Mouse (Mus musculus) CD4-positive, CD25-positive, alpha-beta regulatory T cell, adult 4 months (primary cell): ENCODE data around the gene Clasrp. TPM values are rescaled to one million over a fixed set of nuclear protein-coding genes. Genes with fewer than 3 reads are reported as not detected.

Experiments
- ATAC-seq: one replicate; pipeline ENCODE4 v1.8.0; 2017
- polyA plus RNA-seq, 2 experiments: library from polyadenylated mRNA; unstranded; fragments of 100-300 nt; shearing (Covaris generic); gene quantifications; one replicate each; pipeline ENCODE4 v1.2.1; 2017

Gene Clasrp
- polyA plus RNA-seq, 2 experiments from 2014 or later, result 9.0 to 9.4 TPM

DNA sequence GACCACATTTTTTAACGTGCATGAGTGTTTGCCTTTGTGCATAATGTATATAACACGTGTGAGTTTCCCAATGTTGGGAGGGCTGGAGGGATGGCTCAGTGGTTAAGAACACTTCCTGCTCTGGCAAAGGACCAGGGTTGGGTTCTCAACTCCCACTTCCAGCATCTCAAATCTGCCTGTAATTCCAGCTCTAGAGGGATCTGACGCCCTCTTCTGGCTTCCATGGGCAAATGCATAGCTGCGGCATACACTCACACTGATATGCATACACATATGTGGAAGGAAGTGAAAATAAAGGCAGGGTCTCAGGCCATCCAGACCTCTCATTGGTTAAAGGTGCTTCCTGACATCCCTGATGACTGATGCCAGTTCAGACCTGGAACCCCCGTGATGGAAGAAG lies 3.0 kb upstream of the Clasrp start:
- no peak for ATAC-seq

DNA sequence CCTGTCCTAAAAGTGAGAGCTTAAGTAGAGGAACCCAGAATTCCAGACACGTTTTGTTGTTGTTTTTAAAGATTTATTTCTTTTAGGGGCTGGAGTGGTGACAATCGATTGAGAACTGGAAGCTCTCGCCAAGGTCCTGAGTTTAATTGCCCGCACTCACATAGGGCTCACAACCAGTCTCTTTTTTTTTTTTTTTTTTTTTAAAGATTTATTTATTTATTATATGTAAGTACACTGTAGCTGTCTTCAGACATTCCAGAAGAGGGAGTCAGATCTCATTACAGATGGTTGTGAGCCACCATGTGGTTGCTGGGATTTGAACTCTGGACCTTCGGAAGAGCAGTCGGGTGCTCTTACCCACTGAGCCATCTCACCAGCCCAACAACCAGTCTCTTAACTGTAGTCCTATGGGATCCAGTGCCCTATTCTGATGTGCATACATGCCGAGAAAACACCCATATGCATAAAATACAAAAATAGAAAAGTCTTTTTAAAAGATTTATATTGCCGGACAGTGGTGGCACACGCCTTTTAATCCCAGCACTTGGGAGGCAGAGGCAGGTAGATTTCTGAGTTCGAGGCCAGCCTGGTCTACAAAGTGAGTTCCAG lies 424 bp upstream of the Clasrp start:
- ATAC-seq, result peak; percentile 4

DNA sequence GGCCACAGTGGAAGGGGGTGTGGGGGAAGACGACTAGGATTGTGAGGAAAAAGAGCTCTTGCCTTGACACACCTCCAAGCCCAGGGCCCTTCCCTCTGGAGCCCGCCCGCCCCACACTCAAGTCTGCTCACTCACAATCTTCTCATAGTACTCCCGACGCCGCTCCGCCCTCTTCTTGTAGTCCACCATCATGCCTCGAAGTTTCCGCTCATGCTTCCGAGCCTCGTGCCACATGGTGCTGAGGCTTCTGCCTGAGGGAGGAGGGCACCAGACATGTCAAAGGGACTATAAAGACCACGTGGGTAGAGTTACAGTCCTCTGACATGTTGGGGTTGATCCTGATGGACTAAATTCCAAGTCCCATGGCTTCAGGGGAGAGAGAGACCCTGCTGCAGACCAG lies 1.2 kb downstream of the Clasrp start:
- ATAC-seq, result no peak

DNA sequence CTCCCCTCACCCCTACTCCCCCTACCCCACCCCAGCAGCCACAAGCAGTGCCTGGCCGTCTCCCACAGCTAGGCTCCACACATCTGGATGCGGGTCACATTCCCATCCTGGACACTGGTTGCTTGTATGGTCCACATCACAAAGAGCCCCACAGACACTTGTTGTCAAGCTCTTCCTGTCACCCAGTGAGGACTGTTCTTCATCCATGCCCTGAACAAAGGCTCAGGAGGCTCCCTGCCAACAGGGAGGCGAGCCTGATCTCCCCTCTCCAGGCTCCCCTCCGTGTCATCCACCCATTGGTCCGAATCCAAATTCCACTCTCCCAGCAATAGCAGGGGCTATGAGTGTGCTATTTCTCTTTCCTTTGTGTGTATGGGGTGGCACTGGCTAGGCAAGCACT lies 3.7 kb downstream of the Clasrp start:
- ATAC-seq, result no peak

DNA sequence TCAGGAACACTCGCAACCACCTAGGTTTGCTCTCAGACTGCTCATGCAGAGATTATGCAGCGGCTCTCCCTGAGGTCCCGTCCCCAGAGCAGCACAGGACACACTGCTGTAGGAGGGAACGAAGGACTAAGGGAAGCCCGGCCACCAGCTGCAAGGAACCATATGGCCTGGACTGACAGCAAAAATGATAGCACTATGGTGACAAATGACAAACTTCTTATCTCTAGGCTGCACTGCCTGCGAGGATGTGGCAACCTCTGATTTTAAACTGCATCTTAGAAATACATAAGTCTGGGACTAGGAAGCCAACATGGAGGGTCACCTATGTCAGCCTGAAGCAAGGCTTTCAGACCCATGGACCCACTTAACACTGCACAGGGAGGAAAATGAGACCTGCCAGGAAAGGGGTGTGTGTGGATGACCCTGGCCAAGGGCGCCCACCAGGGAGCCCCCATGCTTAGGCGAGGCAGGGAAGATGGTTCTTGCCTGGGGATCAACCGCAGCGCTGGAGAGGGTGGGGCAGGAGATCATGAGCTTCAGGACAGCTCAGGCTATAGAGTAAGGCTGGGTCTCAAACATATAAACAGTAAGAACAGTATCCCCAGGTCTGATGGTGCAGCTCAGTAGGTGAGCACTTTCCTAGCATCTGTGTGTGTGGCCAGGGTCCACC lies 11.1 kb downstream of the Clasrp start:
- ATAC-seq, result no peak

DNA sequence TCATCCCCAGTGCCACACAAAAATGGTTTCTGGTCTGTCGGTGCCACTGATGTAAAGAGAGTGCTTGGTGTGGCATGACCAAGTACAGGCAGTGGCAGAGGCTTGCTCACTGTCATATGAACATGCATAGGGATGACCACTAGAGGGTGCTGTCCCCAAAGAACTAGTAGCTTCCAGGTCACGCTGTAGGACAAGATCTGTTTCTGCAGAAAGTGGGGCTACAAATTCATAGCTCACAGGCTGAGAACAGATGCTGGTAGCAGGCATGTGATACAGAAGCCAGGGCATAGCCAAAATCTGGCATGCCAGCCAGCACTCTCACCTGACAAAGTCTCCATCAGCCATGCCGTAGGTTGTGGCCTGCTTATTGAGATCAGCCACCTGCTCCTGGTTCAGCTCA lies 14.4 kb downstream of the Clasrp start:
- ATAC-seq, result peak; percentile 84

DNA sequence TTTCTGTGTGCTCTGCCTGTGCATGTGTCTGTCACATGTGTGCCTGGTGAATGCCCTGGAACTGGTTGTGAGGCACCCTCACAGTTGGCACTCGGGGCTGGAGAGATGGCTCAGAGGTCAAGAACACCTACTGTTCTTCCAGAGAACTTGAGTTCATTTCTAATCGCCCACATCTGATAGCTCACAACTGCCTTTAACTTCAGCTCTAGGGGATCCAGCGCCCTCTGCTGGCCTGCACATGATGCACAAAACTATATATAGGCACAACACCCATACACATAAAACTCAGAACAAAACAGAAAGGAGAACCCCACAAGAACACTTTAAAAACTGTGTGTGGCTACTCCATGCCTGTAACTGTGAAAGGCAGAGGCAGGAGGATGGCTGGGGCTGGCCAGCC lies 15.1 kb downstream of the Clasrp start:
- ATAC-seq, result no peak

DNA sequence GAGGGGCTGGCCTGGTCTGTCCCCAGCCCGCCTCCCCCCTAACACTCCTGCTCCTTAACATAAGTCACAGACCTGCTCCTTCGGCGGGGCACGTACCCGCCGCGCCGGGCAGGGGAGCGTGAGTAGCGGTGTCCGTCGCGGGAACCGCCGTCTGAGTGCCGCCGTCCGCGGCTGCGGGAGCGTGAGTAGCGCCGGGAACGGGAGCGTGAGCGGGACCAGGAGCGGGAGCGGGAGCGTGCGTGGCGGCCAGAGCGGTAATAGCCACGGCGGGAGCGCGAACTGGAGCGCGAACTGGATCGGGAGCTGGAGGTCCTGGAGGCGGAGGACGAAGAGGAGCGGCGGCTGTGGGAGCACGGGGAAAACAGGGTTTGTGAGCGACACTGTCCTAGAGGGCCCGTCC lies 18.0 kb downstream of the Clasrp start:
- ATAC-seq, result no peak

DNA sequence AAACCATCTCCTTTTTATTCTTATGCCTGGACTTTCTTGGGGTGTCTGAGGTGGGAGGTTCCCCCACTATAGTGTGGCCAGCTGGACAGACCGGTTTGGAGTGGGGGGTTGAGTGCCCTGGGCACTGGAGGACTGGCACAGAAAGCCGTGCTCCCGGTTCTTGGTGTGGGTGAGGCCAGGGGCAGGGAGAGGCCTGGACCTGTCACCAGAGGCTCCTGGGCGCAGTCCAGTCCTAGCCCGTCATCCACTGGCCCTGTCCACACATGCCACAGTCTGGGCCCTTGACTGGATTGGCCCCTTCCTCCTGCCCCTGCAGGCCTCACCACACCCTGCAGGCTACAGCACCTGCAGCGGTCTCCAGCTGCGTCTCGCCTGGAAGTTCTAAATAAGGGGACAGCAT lies 23.7 kb downstream of the Clasrp start:
- ATAC-seq, result no peak

DNA sequence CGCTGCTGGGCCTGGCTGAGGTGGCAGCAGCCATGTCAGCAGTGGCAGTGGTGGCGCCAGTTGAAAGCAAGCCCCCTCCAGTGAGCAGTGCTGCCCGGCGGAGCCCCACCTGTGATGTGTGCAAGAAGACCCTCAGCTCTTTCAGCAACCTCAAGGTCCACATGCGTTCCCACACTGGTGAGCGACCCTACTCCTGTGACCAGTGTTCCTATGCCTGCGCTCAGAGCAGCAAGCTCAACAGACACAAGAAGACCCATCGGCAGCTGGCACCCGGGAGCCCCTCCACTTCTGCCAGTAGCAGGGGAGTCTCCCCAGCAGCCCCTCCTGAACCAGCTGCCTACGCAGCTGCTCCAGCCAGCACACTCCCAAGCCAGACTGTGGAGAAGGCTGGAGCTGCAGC lies 24.5 kb downstream of the Clasrp start:
- no peak for ATAC-seq

DNA sequence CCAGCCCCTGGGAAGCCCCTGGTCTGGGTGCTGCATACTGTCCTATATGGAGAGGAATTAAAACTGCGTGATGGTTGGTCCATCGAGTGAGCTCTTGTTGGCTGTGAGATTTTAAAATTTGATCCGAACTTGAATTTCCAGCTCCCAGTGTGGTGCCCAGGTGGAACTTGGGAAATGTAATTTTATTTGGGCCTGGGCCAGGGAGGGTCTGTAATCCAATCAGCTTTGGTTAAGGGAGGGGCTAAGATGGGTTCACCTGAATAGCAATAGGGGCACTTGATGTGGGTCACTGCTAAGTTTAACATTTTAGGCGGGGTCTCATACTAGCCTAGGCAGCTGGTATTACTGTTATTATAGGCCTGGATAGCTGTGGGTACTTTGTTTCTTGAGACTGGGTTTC lies 25.9 kb downstream of the Clasrp start:
- ATAC-seq, result no peak

DNA sequence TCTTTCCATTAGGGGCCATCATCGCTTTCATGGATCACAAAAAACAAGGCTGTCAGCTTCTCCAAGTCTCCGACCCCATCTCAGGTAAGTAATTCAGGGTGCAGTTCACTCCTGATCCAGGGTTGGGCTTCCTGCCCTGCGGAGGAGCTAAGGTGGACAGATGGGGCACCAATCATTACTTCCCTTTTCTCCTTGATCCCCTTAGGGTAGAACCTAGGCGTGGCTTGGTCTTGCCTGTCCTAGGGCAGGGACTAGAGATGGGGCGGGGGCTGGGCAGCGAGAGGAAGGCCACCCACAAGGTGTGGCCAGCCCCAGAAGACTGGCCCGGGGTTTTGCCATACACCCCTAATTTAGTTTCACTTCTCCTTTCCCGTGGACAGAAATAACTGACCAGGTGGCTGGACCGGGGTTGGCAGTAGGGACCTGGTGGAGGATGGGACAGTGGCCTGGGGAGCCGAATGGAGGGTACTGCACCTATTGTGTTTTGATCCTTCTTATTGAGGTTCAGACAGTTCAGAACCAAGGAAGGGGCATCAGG lies 26.3 kb downstream of the Clasrp start:
- peak; percentile 22 for ATAC-seq

DNA sequence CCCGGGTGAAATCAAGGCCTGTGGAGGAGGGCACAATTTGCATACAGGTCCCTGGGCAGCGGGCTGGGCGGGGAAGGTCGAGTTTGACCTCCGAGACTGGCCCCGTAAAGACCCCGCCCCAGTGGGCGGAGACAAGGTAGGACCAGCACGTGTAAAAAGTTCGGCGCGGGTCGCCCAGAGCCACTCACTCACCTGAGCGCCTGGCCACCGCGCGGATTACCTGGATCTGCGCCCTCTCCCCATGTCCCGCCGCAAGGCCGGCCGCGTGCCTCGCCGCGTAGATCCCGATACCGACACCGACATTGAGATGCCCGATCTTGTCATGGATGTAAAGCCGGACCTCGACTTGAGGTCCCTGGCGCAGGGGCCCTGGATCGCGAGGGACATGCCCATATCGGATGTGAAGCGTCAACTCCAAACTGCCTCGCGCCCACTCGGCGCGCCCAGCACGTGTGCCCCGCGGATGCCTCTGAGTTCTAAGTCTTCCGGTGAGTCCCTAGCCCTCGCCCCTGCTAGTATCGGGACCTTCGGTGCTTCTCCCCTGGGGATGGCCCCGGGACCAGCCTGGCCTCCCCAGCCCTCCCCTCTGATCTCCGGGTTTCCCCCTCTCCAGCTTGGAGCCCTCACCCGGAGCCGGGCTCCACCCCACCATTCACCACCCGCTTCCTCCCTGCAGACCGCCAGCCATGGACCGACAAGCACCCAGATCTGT lies 27.0 kb downstream of the Clasrp start, which contains the start of the genes Zfp296 and Gemin7:
Zfp296 (plus strand) TSS at position 147 of the 712 bp plus-strand sequence.
Gemin7 (minus strand) TSS at position 455 of the 712 bp plus-strand sequence.
- ATAC-seq, result peak; percentile 62

DNA sequence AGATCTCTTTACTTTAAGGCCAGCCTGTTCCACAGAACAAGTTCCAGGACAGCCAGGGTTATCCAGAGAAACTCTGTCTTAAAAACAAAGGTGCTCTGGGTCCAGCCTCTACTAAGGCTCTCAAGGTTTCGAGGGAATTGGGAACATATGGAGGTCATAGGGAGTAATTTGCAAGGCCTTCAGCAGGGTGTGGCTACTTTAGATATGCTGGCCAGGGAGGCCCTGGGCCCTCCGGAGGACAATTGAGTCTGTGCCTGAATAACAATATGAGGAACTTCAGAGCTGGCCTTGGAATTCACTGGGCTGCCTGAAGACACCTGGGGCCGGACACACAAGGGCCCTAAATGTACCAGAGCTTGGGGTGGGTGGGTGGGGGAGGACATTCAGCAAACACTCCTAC lies 28.7 kb downstream of the Clasrp start:
- ATAC-seq, result no peak

DNA sequence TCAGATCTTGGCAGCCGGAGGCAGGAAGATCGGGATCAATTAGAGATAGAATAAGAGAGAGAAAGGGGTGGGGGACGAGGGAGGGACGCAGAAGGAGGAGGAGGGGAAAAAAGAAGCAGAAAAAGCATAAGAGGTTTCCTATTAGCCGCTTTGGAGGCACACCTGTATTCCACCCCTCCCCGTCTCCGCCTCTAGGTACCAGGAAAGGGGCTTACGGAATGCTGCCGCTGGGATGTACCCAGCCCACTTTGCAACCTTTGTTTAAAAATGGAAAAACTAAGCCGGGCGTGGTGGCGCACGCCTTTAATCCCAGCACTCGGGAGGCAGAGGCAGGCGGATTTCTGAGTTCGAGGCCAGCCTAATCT lies 30.5 kb downstream of the Clasrp start:
- ATAC-seq, result no peak

DNA sequence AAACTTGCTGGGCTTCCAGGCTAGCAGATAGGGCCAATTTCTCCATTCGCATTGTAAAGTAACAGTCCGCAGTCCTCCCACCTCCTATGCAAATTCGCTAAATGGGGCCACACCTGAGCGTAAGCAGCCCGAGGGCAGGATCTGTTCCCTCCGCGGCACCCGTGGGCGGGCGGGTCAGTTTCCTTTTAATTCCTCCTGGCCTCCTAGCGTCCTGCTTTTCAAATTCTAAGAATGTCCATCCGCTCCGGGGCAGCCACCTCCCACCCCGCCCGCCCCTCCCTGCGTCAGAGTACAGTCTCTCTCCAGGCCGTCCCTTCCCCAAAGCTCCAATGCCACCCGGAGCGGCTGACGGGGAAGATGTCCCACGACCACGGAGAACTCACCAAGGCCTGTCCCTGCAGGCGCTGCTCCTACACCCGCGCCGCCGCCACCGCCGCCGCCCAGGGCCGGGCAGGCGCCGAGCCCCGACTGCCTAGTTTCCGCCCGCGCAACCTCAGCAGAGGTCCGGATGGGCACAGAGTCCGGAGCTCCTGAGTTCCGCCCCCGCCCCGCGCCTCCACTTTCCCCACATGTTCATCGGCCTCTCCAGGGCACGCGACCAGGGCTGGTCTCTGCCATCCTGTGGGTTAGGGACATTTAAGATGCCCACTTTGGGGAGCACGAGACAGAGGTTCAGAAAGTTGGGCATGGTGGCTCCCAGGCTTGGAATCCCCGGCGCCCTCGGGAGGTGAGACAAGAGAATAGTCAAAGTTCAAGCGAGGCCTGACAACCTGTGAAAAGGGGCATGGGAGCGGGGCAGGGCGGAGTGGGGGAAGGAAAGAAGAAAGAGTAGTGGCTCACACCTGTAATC lies 31.1 kb downstream of the Clasrp start:
- ATAC-seq, result peak; percentile 80

DNA sequence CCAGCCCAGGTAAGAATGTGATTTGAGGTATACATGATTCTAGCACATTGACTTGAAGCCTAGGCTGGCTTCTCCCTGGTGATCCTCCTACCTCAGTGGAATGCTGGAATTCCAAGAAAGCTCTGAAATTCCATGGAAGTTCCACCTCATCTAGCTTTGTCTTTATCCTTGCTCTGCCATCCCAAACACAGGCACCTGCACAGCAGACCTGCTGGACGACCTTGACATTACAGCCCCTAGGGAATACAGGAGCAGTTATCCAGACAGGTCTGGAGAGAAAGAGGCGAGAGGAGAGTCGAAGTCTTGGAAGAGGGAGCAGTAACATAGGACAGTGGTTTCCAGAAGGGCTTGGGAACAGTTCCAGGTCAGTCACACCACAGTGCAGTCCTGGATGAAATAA lies 34.6 kb downstream of the Clasrp start:
- ATAC-seq, result no peak

DNA sequence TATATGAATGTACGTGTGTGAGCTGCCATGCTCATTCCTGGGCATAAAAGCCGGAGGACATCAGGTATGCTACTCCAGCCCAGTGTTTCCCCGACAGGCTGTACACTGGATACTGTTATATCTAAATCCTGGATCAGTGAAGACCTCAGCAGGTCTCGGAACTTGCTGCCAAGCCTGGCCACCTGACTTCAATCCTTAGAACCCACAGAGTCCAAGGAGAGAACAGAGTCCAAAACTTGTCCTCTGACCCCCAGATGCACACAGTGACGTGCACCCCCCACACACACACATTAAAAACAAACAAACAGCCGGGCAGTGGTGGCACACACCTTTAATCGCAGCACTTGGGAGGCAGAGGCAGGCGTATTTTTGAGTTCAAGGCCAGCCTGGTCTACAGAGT lies 36.9 kb downstream of the Clasrp start:
- ATAC-seq, result no peak

DNA sequence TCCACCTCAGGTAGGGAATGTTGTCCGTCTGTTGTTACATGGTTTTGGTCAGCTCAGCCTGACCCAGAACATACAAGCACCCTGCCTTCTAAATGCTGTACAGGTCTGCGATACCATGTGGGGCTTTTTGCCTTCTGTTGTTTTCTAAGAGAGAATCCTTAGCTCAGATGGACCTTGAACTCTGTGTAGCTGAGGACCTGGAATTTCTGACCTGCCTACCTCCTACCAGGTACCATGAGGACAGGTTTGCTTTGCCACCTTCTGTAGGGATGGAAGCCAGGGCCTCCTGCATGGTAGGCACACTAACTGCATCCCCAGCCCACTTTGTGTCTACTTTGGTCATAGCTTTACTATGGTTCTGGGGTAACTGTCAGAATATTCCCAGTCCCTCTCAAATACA lies 38.5 kb downstream of the Clasrp start:
- ATAC-seq, result no peak

DNA sequence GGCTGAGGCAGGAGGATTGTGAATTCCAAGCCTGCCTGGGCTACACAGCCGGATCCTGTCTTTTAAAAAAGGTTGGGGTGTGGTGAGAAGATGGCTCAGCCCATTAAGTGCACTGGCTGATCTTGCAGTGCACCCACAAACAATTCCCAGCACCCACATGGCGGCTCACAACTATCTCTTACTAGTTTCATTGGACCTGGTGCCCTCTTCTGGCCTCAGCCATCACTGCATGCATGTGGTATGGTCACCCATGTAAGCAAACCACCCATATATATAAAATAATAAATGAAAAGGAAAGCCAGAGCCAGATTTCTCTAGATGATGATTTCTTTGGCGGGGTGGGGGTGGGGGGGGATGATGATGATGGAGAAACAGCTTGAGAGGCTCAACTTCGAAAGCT lies 39.8 kb downstream of the Clasrp start:
- ATAC-seq, result no peak

DNA sequence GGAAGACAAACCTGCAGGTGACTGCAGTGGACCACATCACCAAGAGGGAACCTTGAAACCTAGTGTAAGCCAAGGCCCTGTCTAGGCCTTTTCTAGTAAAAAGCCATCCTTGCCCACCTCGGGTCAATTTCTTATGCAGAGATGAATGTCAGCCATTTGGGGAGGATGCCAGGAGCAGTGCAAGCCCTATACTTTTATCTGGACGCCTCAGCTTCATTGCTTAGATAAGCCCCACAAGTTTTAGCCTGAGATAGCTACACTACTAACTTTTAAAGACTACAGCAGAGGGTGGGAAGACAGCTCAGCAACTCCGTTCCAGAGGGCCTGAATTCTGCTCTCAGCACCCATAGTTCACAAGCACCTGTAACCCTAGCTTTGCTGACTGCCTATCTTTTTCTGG lies 40.4 kb downstream of the Clasrp start:
- no peak for ATAC-seq

DNA sequence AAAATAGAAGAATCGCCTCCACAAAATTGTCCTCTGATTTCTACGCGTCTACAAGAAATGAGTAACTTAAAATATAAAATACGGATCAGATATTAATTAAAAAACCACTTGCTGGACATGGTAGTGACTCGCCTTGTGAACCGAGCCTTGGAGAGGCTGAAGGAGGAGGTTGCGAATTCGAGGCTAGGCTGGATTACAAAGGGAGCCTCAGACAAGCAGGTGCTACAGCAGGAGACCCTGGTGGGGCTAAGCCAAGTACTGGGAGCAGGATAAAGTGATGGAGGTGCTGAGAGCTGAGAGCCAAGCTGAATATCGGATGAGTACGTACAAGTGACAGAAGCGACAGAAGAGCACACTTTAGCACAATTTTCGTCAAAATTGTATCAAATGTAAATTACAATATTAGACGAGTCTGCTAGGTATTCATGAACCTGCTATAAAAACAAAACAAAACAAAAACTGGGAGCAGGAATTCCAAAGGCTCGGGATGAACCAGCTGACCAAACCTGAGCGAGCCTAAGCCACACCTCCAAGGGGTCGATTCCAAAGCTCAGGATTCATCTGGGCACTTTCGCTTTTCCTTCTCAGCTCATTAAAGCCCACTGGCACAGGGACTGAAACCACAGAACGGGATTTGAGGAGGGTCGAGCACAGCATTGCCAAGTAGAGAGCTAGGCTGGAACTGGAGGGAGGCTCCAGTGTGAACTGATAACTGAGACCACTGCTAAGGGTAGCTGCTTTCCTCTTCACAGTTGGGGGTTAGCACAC lies 41.5 kb downstream of the Clasrp start, which contains the start of gene Ppp1r37:
Ppp1r37 (minus strand) TSS at position 434 of the 768 bp plus-strand sequence.
- no peak for ATAC-seq
